Mouse (Mus musculus): ENCODE data around the gene Tap2. TPM values are rescaled to one million over a fixed set of nuclear protein-coding genes. Genes with fewer than 3 reads are reported as not detected.

The Tap2 gene
- polyA plus RNA-seq, 1 experiment from 2014 or later = 0.41 TPM

GRCm38 (mm10) chr17:34174075-34174474 lies 29.3 kb upstream of the Tap2 start:
- no peak overlapping the region for H3K27ac ChIP-seq (ENCODE audit: low read depth, low read length)
- ATAC-seq (replicated peaks; ENCODE audit: low FRiP score) (no peak), DNase-seq (ENCODE audit: low spot score) (no peak)
- H3K4me3 ChIP-seq (ENCODE audit: low read depth, low read length) = no peak overlapping the region
- H3K27me3 ChIP-seq (ENCODE audit: control insufficient read depth, insufficient read depth, low read length) = no peaks in the 10 kb centered on the region
- H3K9ac ChIP-seq (ENCODE audit: low read length) = no peak overlapping the region
- H3K4me1 ChIP-seq (replicated peaks; ENCODE audit: control insufficient read depth, insufficient read depth, low read length) = no peaks in the 10 kb centered on the region
- 61% methylated on average over 1 of the region's 1 CpGs for WGBS
- H3K9me3 ChIP-seq (ENCODE audit: control insufficient read depth, low read length) = peaks cover 4% of the 10 kb centered on the region; the same call in 1 of the 2 replicates
- H3K36me3 ChIP-seq (ENCODE audit: control insufficient read depth, insufficient read depth, low read length) = no peaks in the 10 kb centered on the region
- no peak overlapping the region for H3K4me2 ChIP-seq (ENCODE audit: low read depth, low read length, severe bottlenecking)

DNA sequence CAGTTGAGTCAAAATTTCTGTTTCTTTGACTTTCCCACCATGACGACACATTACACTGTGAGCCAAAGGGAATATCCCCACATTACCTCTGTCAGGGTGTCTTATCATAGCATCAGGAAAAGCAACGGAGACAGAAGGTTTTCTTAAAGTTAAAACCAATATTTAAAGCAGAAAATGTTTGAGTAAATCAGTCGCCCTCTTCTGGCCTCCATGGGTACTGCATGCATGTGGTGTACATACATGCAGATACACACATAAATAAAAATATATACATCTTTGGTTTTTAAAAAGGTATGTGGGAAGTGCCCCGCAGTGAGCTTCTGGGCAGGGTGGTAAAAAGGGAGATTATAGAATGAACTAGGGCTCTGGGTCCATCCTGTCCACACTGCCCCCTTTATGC lies 26.1 kb upstream of the Tap2 start:
- Histone ChIP-seq H3K27ac (ENCODE audit: low read depth, low read length) (no peak overlapping the region), H3K4me3 (ENCODE audit: low read depth, low read length) (no peak overlapping the region), H3K4me2 (ENCODE audit: low read depth, low read length, severe bottlenecking) (no peak overlapping the region), H3K9me3 (ENCODE audit: control insufficient read depth, low read length) (peaks cover 4% of the 10 kb centered on the region; the same call in 1 of the 2 replicates), H3K9ac (ENCODE audit: low read length) (no peak overlapping the region), H3K4me1 (replicated peaks; ENCODE audit: control insufficient read depth, insufficient read depth, low read length) (no peaks in the 10 kb centered on the region), H3K27me3 (ENCODE audit: control insufficient read depth, insufficient read depth, low read length) (no peaks in the 10 kb centered on the region), H3K36me3 (ENCODE audit: control insufficient read depth, insufficient read depth, low read length) (no peaks in the 10 kb centered on the region)
- 71% methylated on average over 4 of the region's 4 CpGs for WGBS
- ATAC-seq (replicated peaks; ENCODE audit: low FRiP score) (no peak), DNase-seq (ENCODE audit: low spot score) (no peak)

- H3K9ac ChIP-seq (ENCODE audit: low read length) = no peak overlapping the region
- 68% methylated on average over 6 of the region's 6 CpGs for WGBS
- DNase-seq (ENCODE audit: low spot score) (no peak), ATAC-seq (replicated peaks; ENCODE audit: low FRiP score) (no peak)
- no peak overlapping the region for H3K4me2 ChIP-seq (ENCODE audit: low read depth, low read length, severe bottlenecking)
- peaks cover 4% of the 10 kb centered on the region; the same call in 1 of the 2 replicates for H3K9me3 ChIP-seq (ENCODE audit: control insufficient read depth, low read length)
- H3K27me3 ChIP-seq (ENCODE audit: control insufficient read depth, insufficient read depth, low read length) = no peaks in the 10 kb centered on the region; the same call in 1 of the 2 replicates
- no peak overlapping the region for H3K4me3 ChIP-seq (ENCODE audit: low read depth, low read length)
- no peaks in the 10 kb centered on the region for H3K4me1 ChIP-seq (replicated peaks; ENCODE audit: control insufficient read depth, insufficient read depth, low read length)
- H3K36me3 ChIP-seq (ENCODE audit: control insufficient read depth, insufficient read depth, low read length) = no peaks in the 10 kb centered on the region
- H3K27ac ChIP-seq (ENCODE audit: low read depth, low read length) = no peak overlapping the region
Observed at GRCm38 (mm10) chr17:34179019-34179418, 24.3 kb upstream of the Tap2 start.

- Histone ChIP-seq H3K4me2 (ENCODE audit: low read depth, low read length, severe bottlenecking) (no peak overlapping the region), H3K27ac (ENCODE audit: low read depth, low read length) (no peak overlapping the region), H3K36me3 (ENCODE audit: control insufficient read depth, insufficient read depth, low read length) (no peaks in the 10 kb centered on the region), H3K9me3 (ENCODE audit: control insufficient read depth, low read length) (peaks cover 4% of the 10 kb centered on the region; the same call in 1 of the 2 replicates), H3K27me3 (ENCODE audit: control insufficient read depth, insufficient read depth, low read length) (no peaks in the 10 kb centered on the region; the same call in 1 of the 2 replicates), H3K4me1 (replicated peaks; ENCODE audit: control insufficient read depth, insufficient read depth, low read length) (no peaks in the 10 kb centered on the region), H3K9ac (ENCODE audit: low read length) (no peak overlapping the region), H3K4me3 (ENCODE audit: low read depth, low read length) (no peak overlapping the region)
- 75% methylated on average over 13 of the region's 13 CpGs for WGBS
- ATAC-seq (replicated peaks; ENCODE audit: low FRiP score) (no peak), DNase-seq (ENCODE audit: low spot score) (no peak)
Observed at GRCm38 (mm10) chr17:34179913-34180859, 23.1 kb upstream of the Tap2 start.

- Histone ChIP-seq H3K4me2 (ENCODE audit: low read depth, low read length, severe bottlenecking) (no peak overlapping the region), H3K27me3 (ENCODE audit: control insufficient read depth, insufficient read depth, low read length) (peaks cover 31% of the 10 kb centered on the region), H3K9ac (ENCODE audit: low read length) (no peak overlapping the region), H3K9me3 (ENCODE audit: control insufficient read depth, low read length) (no peaks in the 10 kb centered on the region), H3K36me3 (ENCODE audit: control insufficient read depth, insufficient read depth, low read length) (no peaks in the 10 kb centered on the region), H3K4me3 (ENCODE audit: low read depth, low read length) (no peak overlapping the region), H3K27ac (ENCODE audit: low read depth, low read length) (no peak overlapping the region), H3K4me1 (replicated peaks; ENCODE audit: control insufficient read depth, insufficient read depth, low read length) (peaks cover 10% of the 10 kb centered on the region)
- DNase-seq (ENCODE audit: low spot score) = no peak
- WGBS = 81% methylated on average over 15 of the region's 15 CpGs
- no peak for ATAC-seq (replicated peaks; ENCODE audit: low FRiP score)
Observed at GRCm38 (mm10) chr17:34183564-34184219, 19.6 kb upstream of the Tap2 start.

DNA sequence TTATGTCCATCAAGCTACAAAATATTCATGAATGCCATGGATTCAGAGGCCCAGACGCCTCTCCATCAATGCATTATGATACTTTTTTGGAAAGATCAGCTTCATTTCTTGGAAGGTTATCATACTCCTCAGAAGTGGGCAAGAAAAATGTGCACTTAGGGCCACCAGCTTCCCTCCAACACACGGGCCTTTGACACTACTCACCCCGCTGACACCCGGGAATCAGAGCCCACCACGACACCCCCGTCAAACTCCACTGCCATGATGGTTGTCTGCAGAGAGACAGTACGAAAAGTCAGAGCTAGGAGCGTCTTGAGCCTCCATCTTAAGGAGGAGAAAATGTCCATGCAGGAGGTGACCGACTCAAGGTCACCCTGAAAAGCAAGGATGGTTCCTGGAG lies 17.8 kb upstream of the Tap2 start:
- H3K4me3 ChIP-seq (ENCODE audit: low read depth, low read length) = no peak overlapping the region
- no peaks in the 10 kb centered on the region for H3K9me3 ChIP-seq (ENCODE audit: control insufficient read depth, low read length)
- no peak for DNase-seq (ENCODE audit: low spot score)
- peaks cover 36% of the 10 kb centered on the region for H3K27me3 ChIP-seq (ENCODE audit: control insufficient read depth, insufficient read depth, low read length)
- no peak overlapping the region for H3K27ac ChIP-seq (ENCODE audit: low read depth, low read length)
- no peak overlapping the region for H3K9ac ChIP-seq (ENCODE audit: low read length)
- H3K4me2 ChIP-seq (ENCODE audit: low read depth, low read length, severe bottlenecking) = no peak overlapping the region
- H3K4me1 ChIP-seq (replicated peaks; ENCODE audit: control insufficient read depth, insufficient read depth, low read length) = peaks cover 10% of the 10 kb centered on the region
- ATAC-seq (replicated peaks; ENCODE audit: low FRiP score) = no peak
- 86% methylated on average over 9 of the region's 9 CpGs for WGBS
- no peaks in the 10 kb centered on the region for H3K36me3 ChIP-seq (ENCODE audit: control insufficient read depth, insufficient read depth, low read length)

DNA sequence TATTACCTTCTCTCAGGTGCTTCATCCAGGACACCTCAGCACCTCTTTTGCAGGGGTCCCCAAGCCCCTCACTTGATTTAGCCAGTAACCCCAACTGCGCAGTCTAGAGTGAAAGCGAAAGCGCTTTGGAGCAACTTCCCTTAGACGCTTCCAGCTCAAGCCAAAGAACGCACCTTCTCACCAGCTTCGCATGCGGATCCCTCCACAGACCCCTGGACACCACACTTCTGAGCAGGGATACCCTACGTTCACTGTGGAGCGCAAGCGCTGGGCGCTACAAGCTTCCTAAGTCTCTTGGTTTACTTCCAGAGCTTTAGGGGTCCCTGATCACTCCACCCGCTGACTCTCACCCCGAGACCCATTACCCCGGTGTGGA lies 16.5 kb upstream of the Tap2 start:
- Histone ChIP-seq H3K9me3 (ENCODE audit: control insufficient read depth, low read length) (no peaks in the 10 kb centered on the region), H3K4me2 (ENCODE audit: low read depth, low read length, severe bottlenecking) (peak overlapping the region; percentile 75), H3K4me1 (replicated peaks; ENCODE audit: control insufficient read depth, insufficient read depth, low read length) (peaks cover 10% of the 10 kb centered on the region), H3K4me3 (ENCODE audit: low read depth, low read length) (peak overlapping the region; percentile 41), H3K27ac (ENCODE audit: low read depth, low read length) (no peak overlapping the region), H3K27me3 (ENCODE audit: control insufficient read depth, insufficient read depth, low read length) (peaks cover 36% of the 10 kb centered on the region), H3K36me3 (ENCODE audit: control insufficient read depth, insufficient read depth, low read length) (no peaks in the 10 kb centered on the region), H3K9ac (ENCODE audit: low read length) (peak overlapping the region; percentile 55; the same call in 1 of the 2 replicates)
- DNase-seq (ENCODE audit: low spot score) = no peak
- WGBS = 2% methylated on average over 14 of the region's 14 CpGs
- no peak; the same call in none of the 2 replicates for ATAC-seq (replicated peaks; ENCODE audit: low FRiP score)

DNA sequence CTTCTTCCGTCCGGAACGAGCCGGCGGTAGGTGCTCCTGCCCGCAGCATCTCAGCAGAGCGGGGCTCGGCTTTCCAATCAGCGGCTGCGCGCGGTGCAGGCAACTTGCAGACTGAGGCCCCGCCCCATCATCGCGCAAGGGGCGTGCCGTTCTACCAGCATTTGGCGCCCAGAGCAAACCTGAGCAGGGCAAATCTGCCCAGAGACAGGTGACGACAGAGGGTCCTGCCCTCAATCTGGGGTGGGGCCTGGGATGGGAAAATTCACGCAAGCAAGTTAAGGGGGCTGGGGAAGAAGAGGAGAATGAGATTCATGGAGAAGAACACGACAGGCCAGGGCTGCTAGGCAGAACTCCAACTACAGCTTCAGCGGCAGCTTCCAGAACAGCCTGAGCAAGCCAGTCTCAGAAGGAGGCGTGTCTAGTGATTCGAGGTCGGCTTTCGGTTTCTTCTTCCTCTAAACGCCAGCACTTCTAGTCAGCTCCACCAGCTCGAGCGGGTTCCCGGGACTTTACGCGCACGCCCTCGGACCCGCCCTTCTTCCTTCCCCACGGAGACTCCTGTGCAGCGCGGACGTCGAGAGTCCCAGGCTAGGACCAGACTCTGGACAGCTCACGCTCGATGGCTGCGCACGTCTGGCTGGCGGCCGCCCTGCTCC lies 15.9 kb upstream of the Tap2 start, which contains the start of the genes Tap1 and Psmb9:
Gene Tap1 (plus strand): TSS at position 293 of the 656 bp plus-strand sequence.
Gene Psmb9 (minus strand): TSS at position 504 of the 656 bp plus-strand sequence.
- Histone ChIP-seq H3K4me3 (ENCODE audit: low read depth, low read length) (peak within 1 kb of the TSS; percentile 41), H3K4me1 (replicated peaks; ENCODE audit: control insufficient read depth, insufficient read depth, low read length) (peaks cover 10% of the 10 kb centered on the region), H3K9me3 (ENCODE audit: control insufficient read depth, low read length) (no peaks in the 10 kb centered on the region), H3K27me3 (ENCODE audit: control insufficient read depth, insufficient read depth, low read length) (peaks cover 39% of the 10 kb centered on the region), H3K9ac (ENCODE audit: low read length) (peak within 1 kb of the TSS; percentile 55), H3K4me2 (ENCODE audit: low read depth, low read length, severe bottlenecking) (peak within 1 kb of the TSS; percentile 75), H3K36me3 (ENCODE audit: control insufficient read depth, insufficient read depth, low read length) (no peaks in the 10 kb centered on the region), H3K27ac (ENCODE audit: low read depth, low read length) (no peak within 1 kb of the TSS)
- DNase-seq (ENCODE audit: low spot score) (peak; percentile 97), ATAC-seq (replicated peaks; ENCODE audit: low FRiP score) (peak; percentile 92)
- under 1% methylated on average over 46 of the region's 46 CpGs for WGBS
